In genomic region chr13:54556796-54557195, GRCm38 (mm10) we compare ENCODE assay signal across 12 mouse cellular contexts. TPM values are rescaled to one million over a fixed set of nuclear protein-coding genes. Genes with fewer than 3 reads are reported as not detected.
DNase-seq lines count a peak whose midpoint lies in the region; ATAC-seq lines count a peak whose summit lies in the region.
"Had no signal": no experiment of that assay in that cellular context is flagged by ENCODE, and none has a peak within 500 bp of the region (broad histone marks: within the 10 kb centered on the region; RNA-seq: fewer than 3 reads in every experiment).

No protein-coding gene starts in this region.

- no peak for ATAC-seq in CD4-positive, CD25-positive, alpha-beta regulatory T cell, adult 4 months
- ATAC-seq: inflammation-experienced regulatory T-cells, adult 6 months; liver, embryonic 12.5 days had no signal

- 96% methylated on average over 3 of the region's 3 CpGs for WGBS in heart, embryonic 10.5 days

- no peaks in the 10 kb centered on the region for H3K4me1 ChIP-seq in heart, embryonic 10.5 days
- H3K4me1 ChIP-seq: liver, embryonic 12.5 days had no signal

- H3K9me3 ChIP-seq in heart, embryonic 10.5 days, result no peaks in the 10 kb centered on the region
- H3K9me3 ChIP-seq: liver, embryonic 12.5 days had no signal

- H3K27ac ChIP-seq in heart, embryonic 10.5 days, result no peak overlapping the region
- H3K27ac ChIP-seq: heart, adult 2 months; liver, embryonic 12.5 days; macrophage had no signal

- peaks cover 95% of the 10 kb centered on the region for H3K36me3 ChIP-seq in heart, embryonic 10.5 days

- DNase-seq in heart, adult 18-20 months, result peak; percentile 70 to 73
- DNase-seq in heart, embryonic 10.5 days (ENCODE audit: low spot score), result no peak
- peak; percentile 33 for DNase-seq in right cerebral cortex, postnatal 25 days
- no peak for DNase-seq in right cerebral cortex, postnatal 36 days (ENCODE audit: low spot score in 2 of 2)
- DNase-seq in gastrocnemius, postnatal 10 days, result peak; percentile 41
- DNase-seq in testis, postnatal 10 days (ENCODE audit: low spot score), result no peak
- no peak for DNase-seq in lung, postnatal 4 days

- H3K4me3 ChIP-seq in heart, embryonic 10.5 days, result no peak overlapping the region
- H3K4me3 ChIP-seq: heart, adult 2 months; liver, embryonic 12.5 days had no signal

- H3K27me3 ChIP-seq in heart, embryonic 10.5 days (ENCODE audit: insufficient read depth, poor library complexity, severe bottlenecking), result no peaks in the 10 kb centered on the region
- H3K27me3 ChIP-seq: liver, embryonic 12.5 days had no signal

RNA-seq across cellular contexts. Expression of gene 4833439L19Rik, which starts 8.4 kb away (rescaled TPM):
- 100 to 1,000 TPM in 1 of 2 experiments, 10 to 100 TPM in 1; 94.5 to 102 TPM for total RNA-seq in heart, adult 18-20 months (2021)
- polyA plus RNA-seq in heart, embryonic 10.5 days (2016; fragmentation: Nextera tagmentation; extraction: Ambion mirVana), result 146 and 148 TPM in 2 replicates
- total RNA-seq in gastrocnemius, postnatal 10 days (2021), result 100 to 1,000 TPM in 1 of 2 experiments, 10 to 100 TPM in 1; 94.0 to 101 TPM
- polyA plus RNA-seq in CD4-positive, CD25-positive, alpha-beta regulatory T cell, adult 4 months (2017; shearing (Covaris generic)), result 100 to 1,000 TPM in 1 of 2 experiments, 10 to 100 TPM in 1; 67.3 to 104 TPM

RNA-seq across cellular contexts. Expression of gene Arl10, which starts 18.0 kb away (rescaled TPM):
- 1 to 10 TPM; 5.0 to 5.3 TPM for total RNA-seq in heart, adult 18-20 months (2021)
- polyA plus RNA-seq in heart, embryonic 10.5 days (2016; fragmentation: Nextera tagmentation; extraction: Ambion mirVana), result 22.8 and 30.1 TPM in 2 replicates
- total RNA-seq in gastrocnemius, postnatal 10 days (2021), result 1 to 10 TPM; 6.0 to 7.8 TPM
- 1 to 10 TPM; 3.8 to 5.0 TPM for polyA plus RNA-seq in CD4-positive, CD25-positive, alpha-beta regulatory T cell, adult 4 months (2017; shearing (Covaris generic))

RNA-seq across cellular contexts. Expression of gene Nop16, which starts 33.1 kb away (rescaled TPM):
- total RNA-seq in heart, adult 18-20 months (2021), result 10 to 100 TPM; 13.7 to 16.4 TPM
- polyA plus RNA-seq in heart, embryonic 10.5 days (2016; fragmentation: Nextera tagmentation; extraction: Ambion mirVana), result 79.6 and 112 TPM in 2 replicates
- 10 to 100 TPM; 17.7 to 19.6 TPM for total RNA-seq in gastrocnemius, postnatal 10 days (2021)
- polyA plus RNA-seq in CD4-positive, CD25-positive, alpha-beta regulatory T cell, adult 4 months (2017; shearing (Covaris generic)), result 10 to 100 TPM; 59.5 to 64.6 TPM

RNA-seq across cellular contexts. Expression of gene Higd2a, which starts 33.2 kb away (rescaled TPM):
- total RNA-seq in heart, adult 18-20 months (2021), result 100 to 1,000 TPM; 185 to 190 TPM
- polyA plus RNA-seq in heart, embryonic 10.5 days (2016; fragmentation: Nextera tagmentation; extraction: Ambion mirVana), result 179 and 208 TPM in 2 replicates
- 100 to 1,000 TPM; 117 to 126 TPM for total RNA-seq in gastrocnemius, postnatal 10 days (2021)
- 100 to 1,000 TPM in 1 of 2 experiments, 10 to 100 TPM in 1; 98.7 to 110 TPM for polyA plus RNA-seq in CD4-positive, CD25-positive, alpha-beta regulatory T cell, adult 4 months (2017; shearing (Covaris generic))

RNA-seq across cellular contexts. Expression of gene Simc1, which starts 53.2 kb away (rescaled TPM):
- 1 to 10 TPM; 1.5 to 3.4 TPM for total RNA-seq in heart, adult 18-20 months (2021)
- polyA plus RNA-seq in heart, embryonic 10.5 days (2016; fragmentation: Nextera tagmentation; extraction: Ambion mirVana), result 5.9 and 10.4 TPM in 2 replicates
- total RNA-seq in gastrocnemius, postnatal 10 days (2021), result 1 to 10 TPM; 3.0 to 5.0 TPM
- polyA plus RNA-seq in CD4-positive, CD25-positive, alpha-beta regulatory T cell, adult 4 months (2017; shearing (Covaris generic)), result 10 to 100 TPM; 13.2 to 13.9 TPM

Comparison
In these comparisons a context has a peak if more than half of its experiments do, and no peak if none do; other contexts are left out.
1. DNase-seq: peak in heart, adult 18-20 months (2 of 2), right cerebral cortex, postnatal 25 days (single experiment) and gastrocnemius, postnatal 10 days (single experiment); none in heart, embryonic 10.5 days (single experiment), right cerebral cortex, postnatal 36 days (0 of 2), testis, postnatal 10 days (single experiment) and lung, postnatal 4 days (0 of 2).